Mouse (Mus musculus) myocyte (in vitro differentiated cells): Measurements from ENCODE around the gene Ntpcr.

Source experiments
- E2F4 ChIP-seq: IDR thresholded peaks from one replicate; pipeline ENCODE4 v1.6.1; 2011; ENCODE audit warnings: mild to moderate bottlenecking, control low read depth, moderate library complexity; ENCODE audit not compliant: insufficient read depth
- MAX ChIP-seq: IDR thresholded peaks from one replicate; pipeline ENCODE4 v1.6.1; 2011; ENCODE audit warnings: low read depth, mild to moderate bottlenecking, control low read depth
- MYOD1 ChIP-seq, 3 experiments: IDR thresholded peaks; one replicate each; pipeline ENCODE4 v1.6.1; 2011; ENCODE audit warnings: control low read depth in 2 of 3, low read depth in 2 of 3, mild to moderate bottlenecking in 2 of 3, moderate library complexity in 1 of 3; ENCODE audit not compliant: insufficient read length in 2 of 3, control insufficient read depth in 1 of 3
- MYOG ChIP-seq, 3 experiments: IDR thresholded peaks; one replicate each; pipeline ENCODE4 v1.6.1; 2011; ENCODE audit warnings: control low read depth in 2 of 3, low read depth in 2 of 3, mild to moderate bottlenecking in 2 of 3; ENCODE audit not compliant: insufficient read length in 2 of 3, control insufficient read depth in 1 of 3, insufficient read depth in 1 of 3
- POLR2A ChIP-seq: IDR thresholded peaks from one replicate; pipeline ENCODE4 v1.6.1; 2011; ENCODE audit warnings: low read depth, mild to moderate bottlenecking, control low read depth, moderate library complexity; ENCODE audit not compliant: insufficient read length
- TCF12 ChIP-seq: IDR thresholded peaks from one replicate; pipeline ENCODE4 v1.6.1; 2011; ENCODE audit warnings: mild to moderate bottlenecking, control low read depth; ENCODE audit not compliant: poor library complexity, insufficient read depth, severe bottlenecking
- USF1 ChIP-seq: IDR thresholded peaks from one replicate; pipeline ENCODE4 v1.6.1; 2011; ENCODE audit warnings: low read depth, mild to moderate bottlenecking, control low read depth, moderate library complexity

DNA sequence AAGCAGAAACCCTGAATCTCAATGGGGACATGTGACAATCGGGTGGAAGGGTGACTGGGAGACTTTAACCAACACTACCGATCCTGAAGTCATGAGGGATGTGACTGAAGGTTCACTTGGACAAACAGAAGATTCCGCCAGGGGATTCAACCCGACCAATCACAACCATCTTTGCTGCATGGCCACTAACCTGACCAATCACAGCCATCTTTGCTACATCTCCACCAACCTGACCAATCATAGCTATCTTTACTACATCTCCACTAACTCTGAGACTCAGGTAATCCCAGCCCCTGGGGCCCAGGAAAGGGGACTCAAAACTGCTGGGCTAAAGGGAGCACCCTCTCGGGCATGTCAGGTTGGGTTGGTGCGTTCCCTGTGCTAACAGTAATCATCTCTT lies 6.3 kb upstream of the Ntpcr start:
- TF ChIP-seq POLR2A (no peak), TCF12 (no peak), MYOG (IDR thresholded peaks at IDR 0.05; ENCODE audit: control insufficient read depth in 1 of 3, insufficient read depth in 1 of 3, insufficient read length in 2 of 3, low read depth in 2 of 3) (no peak), MYOD1 (IDR thresholded peaks at IDR 0.05; ENCODE audit: control insufficient read depth in 1 of 3, insufficient read length in 2 of 3, low read depth in 2 of 3) (no peak), MAX (no peak), USF1 (no peak), E2F4 (no peak)
